Mouse (Mus musculus) testis, adult 2 months (tissue): ENCODE measurements around the gene Sfta2.

ENCODE experiments used
- CTCF ChIP-seq: fragments of 200-500 bp; IDR thresholded peaks from 2 replicates; pipeline ENCODE4 v1.5.1; 2012; ENCODE audit warnings: low read depth, mild to moderate bottlenecking, inconsistent platforms, low read length, moderate library complexity; ENCODE audit not compliant: control insufficient read depth, insufficient read depth, insufficient replicate concordance
- POLR2A ChIP-seq: fragments of 200-500 bp; IDR thresholded peaks from 2 replicates; pipeline ENCODE4 v1.6.1; 2012; ENCODE audit warnings: low read depth, mild to moderate bottlenecking, inconsistent platforms, low read length, moderate library complexity; ENCODE audit not compliant: control insufficient read depth

GRCm38 (mm10) chr17:35696691-35697090 is 95.3 kb downstream of the Sfta2 start:
- TF ChIP-seq POLR2A: no peak
- TF ChIP-seq CTCF: no peak
